Mouse (Mus musculus): ENCODE results near the gene Hip1.

Gene Hip1

GRCm38 (mm10) chr5:135544865-135545797 is at the start of gene Hip1:
Gene Hip1 (minus strand): TSS chr5:135545120.
- DNase-seq (ENCODE audit: low read depth, low spot score), result peak; percentile 100

GRCm38 (mm10) chr5:135589996-135590784 is 45.3 kb upstream of the Hip1 start:
- DNase-seq (ENCODE audit: low read depth, low spot score), result no peak

- DNase-seq (ENCODE audit: low read depth, low spot score), result no peak
Observed at GRCm38 (mm10) chr5:135587764-135588163, 42.8 kb upstream of the Hip1 start.

GRCm38 (mm10) chr5:135585691-135586090 is 40.8 kb upstream of the Hip1 start:
- DNase-seq (ENCODE audit: low read depth, low spot score), result no peak

- DNase-seq (ENCODE audit: low read depth, low spot score), result peak; percentile 13
Observed at GRCm38 (mm10) chr5:135582330-135582729, 37.4 kb upstream of the Hip1 start.

- peak; percentile 45 for DNase-seq (ENCODE audit: low read depth, low spot score)
Observed at GRCm38 (mm10) chr5:135579331-135579751, 34.4 kb upstream of the Hip1 start.

- DNase-seq (ENCODE audit: low read depth, low spot score), result no peak
Observed at GRCm38 (mm10) chr5:135576055-135576454, 31.1 kb upstream of the Hip1 start.

- DNase-seq (ENCODE audit: low read depth, low spot score), result no peak
Observed at GRCm38 (mm10) chr5:135573006-135573405, 28.1 kb upstream of the Hip1 start, which contains the start of gene Ccl24. Gene Ccl24 (minus strand): TSS chr5:135573049.

GRCm38 (mm10) chr5:135568698-135569097 is 23.8 kb upstream of the Hip1 start:
- DNase-seq (ENCODE audit: low read depth, low spot score), result peak; percentile 63

GRCm38 (mm10) chr5:135567556-135568265 is 22.8 kb upstream of the Hip1 start:
- no peak for DNase-seq (ENCODE audit: low read depth, low spot score)

GRCm38 (mm10) chr5:135563469-135563868 is 18.5 kb upstream of the Hip1 start, which contains the start of gene Ccl26:
Gene Ccl26 (minus strand): TSS chr5:135563569.
- no peak for DNase-seq (ENCODE audit: low read depth, low spot score)

- DNase-seq (ENCODE audit: low read depth, low spot score), result no peak
Observed at GRCm38 (mm10) chr5:135557671-135558070, 12.8 kb upstream of the Hip1 start.

- DNase-seq (ENCODE audit: low read depth, low spot score), result no peak
Observed at GRCm38 (mm10) chr5:135557051-135557450, 12.1 kb upstream of the Hip1 start.

GRCm38 (mm10) chr5:135556259-135556658 is 11.3 kb upstream of the Hip1 start:
- DNase-seq (ENCODE audit: low read depth, low spot score), result no peak

- DNase-seq (ENCODE audit: low read depth, low spot score), result no peak
Observed at GRCm38 (mm10) chr5:135551591-135551990, 6.7 kb upstream of the Hip1 start.

- DNase-seq (ENCODE audit: low read depth, low spot score), result no peak
Observed at GRCm38 (mm10) chr5:135550910-135551309, 6.0 kb upstream of the Hip1 start.

GRCm38 (mm10) chr5:135547990-135548389 is 3.1 kb upstream of the Hip1 start:
- no peak for DNase-seq (ENCODE audit: low read depth, low spot score)

- DNase-seq (ENCODE audit: low read depth, low spot score), result no peak
Observed at GRCm38 (mm10) chr5:135544032-135544558, 825 bp downstream of the Hip1 start.

GRCm38 (mm10) chr5:135537794-135538214 is 7.1 kb downstream of the Hip1 start:
- no peak for DNase-seq (ENCODE audit: low read depth, low spot score)

GRCm38 (mm10) chr5:135537326-135537725 is 7.6 kb downstream of the Hip1 start:
- no peak for DNase-seq (ENCODE audit: low read depth, low spot score)

GRCm38 (mm10) chr5:135535867-135536266 is 9.1 kb downstream of the Hip1 start:
- DNase-seq (ENCODE audit: low read depth, low spot score), result no peak
